Mouse (Mus musculus): ENCODE results near the gene Ankrd55. TPM values are rescaled to one million over a fixed set of nuclear protein-coding genes. Genes with fewer than 3 reads are reported as not detected.

Ankrd55 gene
- polyA plus RNA-seq, 1 experiment = not detected

DNA sequence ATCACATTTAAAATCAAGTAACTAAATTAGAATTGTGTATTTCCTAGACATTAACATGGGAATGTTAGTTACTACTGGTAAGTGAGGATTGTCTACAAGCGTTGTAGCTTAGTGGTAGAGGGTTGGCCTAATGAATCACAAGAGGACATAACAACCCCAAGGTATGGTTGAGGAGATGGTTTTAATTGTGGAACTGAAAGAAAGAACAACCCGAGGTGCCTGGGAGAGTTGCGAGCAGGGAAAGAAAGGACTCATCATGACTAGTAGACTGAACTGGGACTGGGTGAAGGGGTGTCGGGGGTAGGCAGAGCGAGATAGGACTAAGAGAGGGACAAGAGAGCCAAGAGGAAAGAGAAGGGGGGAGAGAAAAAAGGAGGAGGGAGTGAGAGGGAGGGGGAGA lies 99.0 kb downstream of the Ankrd55 start:
- H3K27ac ChIP-seq (ENCODE audit: insufficient read depth, low read length) = no peak overlapping the region

DNA sequence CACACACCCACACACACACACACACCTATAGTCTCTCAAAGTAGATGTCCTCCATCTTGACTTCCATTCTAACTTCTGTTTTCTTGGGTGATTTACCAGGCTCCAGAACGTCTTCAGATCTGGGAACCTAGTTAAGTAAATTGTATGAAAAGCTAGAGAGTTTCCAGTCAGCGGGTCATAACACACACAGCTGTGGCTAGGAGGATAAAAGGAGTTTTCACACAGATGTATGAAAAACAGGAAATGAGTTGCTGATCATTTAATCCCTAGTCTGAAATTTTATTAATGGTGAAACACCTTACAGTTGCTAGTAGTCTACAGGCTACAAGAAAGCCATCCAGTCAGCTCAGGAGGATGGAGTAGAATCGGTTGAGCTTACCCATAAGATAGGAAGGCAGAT lies 99.9 kb downstream of the Ankrd55 start:
- Histone ChIP-seq H3K9ac (ENCODE audit: low read depth, poor library complexity, severe bottlenecking) (no peak overlapping the region), H3K36me3 (ENCODE audit: control insufficient read depth, insufficient read depth, low read length, poor library complexity, severe bottlenecking) (no peaks in the 10 kb centered on the region), H3K27ac (ENCODE audit: insufficient read depth, low read length) (no peak overlapping the region), H3K9me3 (replicated peaks; ENCODE audit: control insufficient read depth, insufficient read depth, low read length, poor library complexity, severe bottlenecking) (no peaks in the 10 kb centered on the region), H3K4me3 (ENCODE audit: low read depth, low read length) (no peak overlapping the region), H3K27me3 (ENCODE audit: control insufficient read depth, insufficient read depth, low read length, poor library complexity, severe bottlenecking) (no peaks in the 10 kb centered on the region), H3K4me1 (ENCODE audit: control insufficient read depth, insufficient read depth, low read length) (no peaks in the 10 kb centered on the region)
- no peak for TF ChIP-seq EP300 (IDR thresholded peaks at IDR 0.05; ENCODE audit: insufficient read depth, low read depth, low read length)
- no peak for TF ChIP-seq CTCF (IDR thresholded peaks at IDR 0.05; ENCODE audit: low read depth, low read length)
- no peak for TF ChIP-seq POLR2A (IDR thresholded peaks at IDR 0.05; ENCODE audit: insufficient read depth, low read length)

More for the DNA sequence above, 99.0 kb downstream of the Ankrd55 start:
- no peaks in the 10 kb centered on the region for H3K36me3 ChIP-seq (ENCODE audit: control insufficient read depth, insufficient read depth, low read length, poor library complexity, severe bottlenecking)
- H3K4me3 ChIP-seq (ENCODE audit: low read depth, low read length) = no peak overlapping the region
- no peaks in the 10 kb centered on the region for H3K9me3 ChIP-seq (replicated peaks; ENCODE audit: control insufficient read depth, insufficient read depth, low read length, poor library complexity, severe bottlenecking)
- no peaks in the 10 kb centered on the region for H3K27me3 ChIP-seq (ENCODE audit: control insufficient read depth, insufficient read depth, low read length, poor library complexity, severe bottlenecking)
- TF ChIP-seq CTCF (IDR thresholded peaks at IDR 0.05; ENCODE audit: low read depth, low read length) (no peak), EP300 (IDR thresholded peaks at IDR 0.05; ENCODE audit: insufficient read depth, low read depth, low read length) (no peak), POLR2A (IDR thresholded peaks at IDR 0.05; ENCODE audit: insufficient read depth, low read length) (no peak)
- H3K9ac ChIP-seq (ENCODE audit: low read depth, poor library complexity, severe bottlenecking) = no peak overlapping the region
- no peaks in the 10 kb centered on the region for H3K4me1 ChIP-seq (ENCODE audit: control insufficient read depth, insufficient read depth, low read length)

DNA sequence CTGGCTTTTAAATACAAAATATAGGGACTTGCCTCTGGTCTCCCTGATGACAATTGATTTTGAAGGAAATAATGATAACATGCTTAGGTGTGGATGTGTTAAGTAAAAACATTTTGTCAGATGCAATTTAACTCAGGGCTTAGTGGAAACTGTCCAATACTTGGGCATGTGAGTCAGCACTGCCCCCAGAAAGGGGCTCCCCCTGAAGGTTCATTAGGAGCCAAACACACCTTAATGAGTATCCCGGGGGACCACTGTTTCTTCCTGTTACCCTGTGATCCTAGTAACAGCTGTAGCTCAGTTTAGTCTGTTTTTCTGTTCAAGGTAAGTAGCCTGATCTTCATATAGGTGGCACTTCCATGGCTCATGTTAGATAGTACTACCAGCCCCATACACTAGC lies 102.0 kb downstream of the Ankrd55 start:
- Histone ChIP-seq H3K27me3 (ENCODE audit: control insufficient read depth, insufficient read depth, low read length, poor library complexity, severe bottlenecking) (no peaks in the 10 kb centered on the region), H3K4me3 (ENCODE audit: low read depth, low read length) (no peak overlapping the region), H3K9ac (ENCODE audit: low read depth, poor library complexity, severe bottlenecking) (no peak overlapping the region), H3K9me3 (replicated peaks; ENCODE audit: control insufficient read depth, insufficient read depth, low read length, poor library complexity, severe bottlenecking) (no peaks in the 10 kb centered on the region), H3K27ac (ENCODE audit: insufficient read depth, low read length) (no peak overlapping the region), H3K36me3 (ENCODE audit: control insufficient read depth, insufficient read depth, low read length, poor library complexity, severe bottlenecking) (no peaks in the 10 kb centered on the region), H3K4me1 (ENCODE audit: control insufficient read depth, insufficient read depth, low read length) (no peaks in the 10 kb centered on the region)
- TF ChIP-seq CTCF (IDR thresholded peaks at IDR 0.05; ENCODE audit: low read depth, low read length) (no peak), POLR2A (IDR thresholded peaks at IDR 0.05; ENCODE audit: insufficient read depth, low read length) (no peak), EP300 (IDR thresholded peaks at IDR 0.05; ENCODE audit: insufficient read depth, low read depth, low read length) (no peak)

DNA sequence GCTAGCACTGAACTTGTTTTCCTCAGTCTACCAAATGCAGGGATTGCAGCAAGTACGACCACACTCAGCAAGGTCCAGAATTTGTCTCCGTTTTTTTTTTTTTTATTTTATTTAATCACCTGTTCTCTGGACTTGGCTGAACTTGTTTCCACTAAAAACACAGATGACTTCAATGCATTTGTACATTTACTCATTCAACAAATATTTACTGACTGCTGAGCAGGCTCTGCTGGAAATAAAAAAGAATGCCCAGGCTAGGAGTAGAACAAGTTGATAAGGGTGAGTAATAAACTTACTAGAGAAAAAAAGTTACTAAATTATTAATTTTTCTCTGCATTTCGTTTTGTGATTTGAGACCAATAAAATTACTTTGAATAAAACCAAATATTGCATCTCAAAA lies 103.1 kb downstream of the Ankrd55 start:
- Histone ChIP-seq H3K9ac (ENCODE audit: low read depth, poor library complexity, severe bottlenecking) (no peak overlapping the region), H3K4me1 (ENCODE audit: control insufficient read depth, insufficient read depth, low read length) (no peaks in the 10 kb centered on the region), H3K4me3 (ENCODE audit: low read depth, low read length) (no peak overlapping the region), H3K27me3 (ENCODE audit: control insufficient read depth, insufficient read depth, low read length, poor library complexity, severe bottlenecking) (no peaks in the 10 kb centered on the region), H3K27ac (ENCODE audit: insufficient read depth, low read length) (no peak overlapping the region), H3K9me3 (replicated peaks; ENCODE audit: control insufficient read depth, insufficient read depth, low read length, poor library complexity, severe bottlenecking) (no peaks in the 10 kb centered on the region), H3K36me3 (ENCODE audit: control insufficient read depth, insufficient read depth, low read length, poor library complexity, severe bottlenecking) (no peaks in the 10 kb centered on the region)
- TF ChIP-seq CTCF (IDR thresholded peaks at IDR 0.05; ENCODE audit: low read depth, low read length) = no peak
- no peak for TF ChIP-seq POLR2A (IDR thresholded peaks at IDR 0.05; ENCODE audit: insufficient read depth, low read length)
- TF ChIP-seq EP300 (IDR thresholded peaks at IDR 0.05; ENCODE audit: insufficient read depth, low read depth, low read length) = no peak

DNA sequence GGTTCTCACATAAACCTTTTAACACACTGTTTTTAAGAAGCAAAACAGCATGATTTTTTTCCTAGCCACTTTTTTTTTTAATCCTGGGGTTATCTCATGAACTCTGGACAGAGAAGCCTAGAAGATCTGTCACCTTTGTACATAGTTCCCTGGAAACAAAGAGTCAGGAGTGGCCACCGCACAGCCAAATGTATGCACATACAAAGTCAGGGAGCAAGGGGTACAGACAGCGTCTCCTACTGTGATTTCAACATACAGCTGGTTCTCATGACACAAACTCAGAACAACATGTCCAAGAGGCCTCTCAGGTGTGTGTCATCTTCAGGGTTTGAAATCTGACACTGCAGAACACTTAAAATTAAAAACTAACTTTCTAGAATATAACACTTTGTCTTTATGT lies 105.1 kb downstream of the Ankrd55 start:
- no peaks in the 10 kb centered on the region for H3K36me3 ChIP-seq (ENCODE audit: control insufficient read depth, insufficient read depth, low read length, poor library complexity, severe bottlenecking)

DNA sequence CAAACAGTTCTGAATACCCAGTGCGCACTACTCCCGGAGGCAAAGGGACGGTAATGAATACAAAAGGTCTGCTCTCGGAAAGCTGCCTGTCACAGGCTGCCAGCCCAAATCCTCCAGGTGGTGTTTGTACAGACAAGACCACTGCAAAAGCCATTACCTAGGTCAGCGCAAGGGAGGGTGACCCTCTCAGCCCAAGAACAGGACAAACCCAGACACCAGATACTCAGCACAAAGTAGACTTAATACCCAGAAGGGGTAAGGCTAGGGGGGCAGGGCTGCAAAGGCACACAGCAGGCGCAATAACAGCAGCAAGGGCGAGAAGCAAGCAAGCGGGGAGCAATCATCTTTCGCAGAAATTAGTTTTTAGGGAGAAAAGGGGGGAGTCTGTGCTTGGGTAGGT lies 106.0 kb downstream of the Ankrd55 start:
- Histone ChIP-seq H3K9ac (ENCODE audit: low read depth, poor library complexity, severe bottlenecking) (no peak overlapping the region), H3K27me3 (ENCODE audit: control insufficient read depth, insufficient read depth, low read length, poor library complexity, severe bottlenecking) (no peaks in the 10 kb centered on the region), H3K36me3 (ENCODE audit: control insufficient read depth, insufficient read depth, low read length, poor library complexity, severe bottlenecking) (no peaks in the 10 kb centered on the region), H3K9me3 (replicated peaks; ENCODE audit: control insufficient read depth, insufficient read depth, low read length, poor library complexity, severe bottlenecking) (no peaks in the 10 kb centered on the region), H3K4me1 (ENCODE audit: control insufficient read depth, insufficient read depth, low read length) (no peaks in the 10 kb centered on the region), H3K4me3 (ENCODE audit: low read depth, low read length) (no peak overlapping the region), H3K27ac (ENCODE audit: insufficient read depth, low read length) (no peak overlapping the region)
- TF ChIP-seq CTCF (IDR thresholded peaks at IDR 0.05; ENCODE audit: low read depth, low read length) (no peak), EP300 (IDR thresholded peaks at IDR 0.05; ENCODE audit: insufficient read depth, low read depth, low read length) (no peak), POLR2A (IDR thresholded peaks at IDR 0.05; ENCODE audit: insufficient read depth, low read length) (no peak)

More for the DNA sequence above, 105.1 kb downstream of the Ankrd55 start:
- H3K4me1 ChIP-seq (ENCODE audit: control insufficient read depth, insufficient read depth, low read length) = no peaks in the 10 kb centered on the region
- no peaks in the 10 kb centered on the region for H3K27me3 ChIP-seq (ENCODE audit: control insufficient read depth, insufficient read depth, low read length, poor library complexity, severe bottlenecking)
- no peak overlapping the region for H3K27ac ChIP-seq (ENCODE audit: insufficient read depth, low read length)
- no peaks in the 10 kb centered on the region for H3K9me3 ChIP-seq (replicated peaks; ENCODE audit: control insufficient read depth, insufficient read depth, low read length, poor library complexity, severe bottlenecking)
- TF ChIP-seq CTCF (IDR thresholded peaks at IDR 0.05; ENCODE audit: low read depth, low read length) (no peak), EP300 (IDR thresholded peaks at IDR 0.05; ENCODE audit: insufficient read depth, low read depth, low read length) (no peak), POLR2A (IDR thresholded peaks at IDR 0.05; ENCODE audit: insufficient read depth, low read length) (no peak)
- H3K4me3 ChIP-seq (ENCODE audit: low read depth, low read length) = no peak overlapping the region
- no peak overlapping the region for H3K9ac ChIP-seq (ENCODE audit: low read depth, poor library complexity, severe bottlenecking)
